ENCODE assay signal across 17 mouse cellular contexts in the genomic region with DNA sequence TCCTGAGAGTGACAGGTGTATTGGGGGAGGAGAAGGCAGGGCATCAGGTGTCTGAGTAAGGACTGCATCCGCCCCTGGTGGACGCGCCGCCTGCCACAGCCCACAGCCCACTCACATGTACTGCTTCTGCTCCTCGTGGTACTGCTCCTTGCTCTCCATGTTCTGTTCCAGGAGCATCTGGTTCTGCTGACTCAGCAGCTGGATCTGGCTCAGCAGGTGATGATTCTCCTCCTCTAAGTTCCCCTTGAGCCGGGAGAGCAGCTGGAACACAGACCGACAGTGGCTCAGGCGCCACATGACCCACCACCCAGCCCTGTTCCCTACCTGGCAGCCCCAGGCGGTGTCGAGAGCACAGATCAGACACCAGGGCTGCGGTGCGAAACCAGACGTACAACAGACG.
"Had no signal": no experiment of that assay in that cellular context is flagged by ENCODE, and none has a peak within 500 bp of the region (broad histone marks: within the 10 kb centered on the region; RNA-seq: fewer than 3 reads in every experiment).

No protein-coding gene starts in this region.

- H3K4me3 ChIP-seq: neural tube, embryonic 12.5 days; neural tube, embryonic 13.5 days; neural tube, embryonic 15.5 days; stomach, embryonic 15.5 days had no signal

- DNase-seq: retina, postnatal 1 day; right cerebral cortex, adult 18-20 months; right cerebral cortex, postnatal 14 days; right cerebral cortex, postnatal 25 days; right cerebral cortex, postnatal 4 days; spleen, adult 18-20 months; thymus, adult 18-20 months; thymus, adult 2 months; thymus, postnatal 14 days; thymus, postnatal 25 days; thymus, postnatal 36 days; thymus, postnatal 4 days had no signal

- H3K27me3 ChIP-seq: neural tube, embryonic 12.5 days; neural tube, embryonic 13.5 days; neural tube, embryonic 15.5 days; stomach, embryonic 15.5 days had no signal

- H3K9ac ChIP-seq: neural tube, embryonic 12.5 days; neural tube, embryonic 13.5 days; neural tube, embryonic 15.5 days; stomach, embryonic 15.5 days had no signal

- H3K9me3 ChIP-seq: neural tube, embryonic 12.5 days; neural tube, embryonic 13.5 days; neural tube, embryonic 15.5 days; stomach, embryonic 15.5 days had no signal

- H3K4me1 ChIP-seq: neural tube, embryonic 13.5 days; neural tube, embryonic 15.5 days; stomach, embryonic 15.5 days had no signal

- H3K27ac ChIP-seq: neural tube, embryonic 12.5 days; neural tube, embryonic 13.5 days; neural tube, embryonic 15.5 days; stomach, embryonic 15.5 days; stomach, postnatal 0 days had no signal

- H3K4me2 ChIP-seq: neural tube, embryonic 12.5 days; neural tube, embryonic 13.5 days; neural tube, embryonic 15.5 days; stomach, embryonic 15.5 days had no signal
